ENCODE assay signal across 8 mouse cellular contexts in the genomic region with DNA sequence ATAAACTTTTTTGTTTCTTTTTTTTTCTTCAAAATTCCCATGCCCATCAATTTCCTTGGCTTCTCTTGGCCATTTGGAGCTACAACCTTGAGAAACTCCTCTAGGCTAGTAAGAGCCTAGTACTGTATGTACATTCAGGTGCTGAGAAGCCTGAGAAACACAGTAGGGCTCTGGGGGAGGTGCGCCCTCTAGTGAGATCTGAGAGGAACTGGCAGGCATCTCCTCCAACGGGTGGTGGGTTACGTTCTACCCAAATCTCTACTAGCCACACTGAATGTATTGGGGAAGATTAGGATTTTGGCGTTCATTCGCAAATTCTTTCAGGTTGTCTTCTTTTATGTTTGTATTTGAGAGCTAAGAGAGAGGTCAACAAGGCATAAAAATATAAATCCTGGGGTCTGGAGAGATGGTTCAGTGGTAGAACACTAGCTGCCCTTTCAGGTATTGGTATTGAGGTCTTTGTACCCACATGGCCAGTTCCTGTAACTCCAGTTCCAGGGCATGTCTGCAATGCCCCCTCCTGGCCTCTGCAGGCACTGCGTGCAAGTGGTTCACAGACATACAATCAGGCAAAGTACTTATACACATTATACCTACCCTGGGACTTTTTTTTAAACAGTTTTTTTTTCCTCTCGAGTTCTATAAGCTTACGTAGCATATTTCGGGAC. TPM values are rescaled to one million over a fixed set of nuclear protein-coding genes. Genes with fewer than 3 reads are reported as not detected.
DNase-seq lines count a peak whose midpoint lies in the region; ATAC-seq lines count a peak whose summit lies in the region.

No protein-coding gene starts in this region.

- H3K9ac ChIP-seq in kidney, embryonic 14.5 days (ENCODE audit: low read depth, low read length): no peak overlapping the region

- H3K4me1 ChIP-seq in kidney, embryonic 14.5 days (ENCODE audit: control insufficient read depth, insufficient read depth, low read length): peaks cover 12% of the 10 kb centered on the region

- H3K4me2 ChIP-seq in kidney, embryonic 14.5 days (replicated peaks; ENCODE audit: low read depth, low read length): no peak overlapping the region

- peak; percentile 49; the same call in 1 of the 2 replicates for ATAC-seq in kidney, embryonic 14.5 days (ENCODE audit: low FRiP score, low TSS enrichment)

- H3K27me3 ChIP-seq in kidney, embryonic 14.5 days (ENCODE audit: control insufficient read depth, insufficient read depth, low read length): peaks cover 62% of the 10 kb centered on the region

- peak; percentile 80 to 86 for DNase-seq in B cell, adult 2 months
- DNase-seq in MEL-GATA-1-ER (ENCODE audit: extremely low read depth, low read depth): peak; percentile 73
- DNase-seq in cerebellum, adult 18-20 months: peak; percentile 60 to 68
- peak; percentile 77 for DNase-seq in forelimb bud, embryonic 11.5 days (ENCODE audit: low read depth, low spot score)
- DNase-seq in lung, adult 18-20 months: peak; percentile 31 to 53
- peak; percentile 37 for DNase-seq in retina, adult 2 months (ENCODE audit: low read depth, low spot score)
- DNase-seq in thymus, postnatal 25 days: peak; percentile 79

- no peaks in the 10 kb centered on the region for H3K36me3 ChIP-seq in kidney, embryonic 14.5 days (ENCODE audit: control insufficient read depth, insufficient read depth, low read length)

- no peaks in the 10 kb centered on the region for H3K9me3 ChIP-seq in kidney, embryonic 14.5 days (ENCODE audit: control insufficient read depth, low read length)

- H3K4me3 ChIP-seq in kidney, embryonic 14.5 days (ENCODE audit: low read length): no peak overlapping the region

- 16% methylated on average over 9 of the region's 9 CpGs for WGBS in kidney, embryonic 14.5 days

- H3K27ac ChIP-seq in kidney, embryonic 14.5 days (ENCODE audit: low read depth, low read length): no peak overlapping the region

RNA-seq across cellular contexts. Expression of a gene that starts 4.0 kb away (rescaled TPM):
- 0.22 TPM in 1 of 2 replicates, not detected in the other for polyA plus RNA-seq in kidney, embryonic 14.5 days (2014; fragmentation: Nextera tagmentation; extraction: Ambion mirVana)

RNA-seq across cellular contexts. Expression of a gene that starts 4.5 kb away (rescaled TPM):
- 0.05 TPM in 1 of 2 replicates, not detected in the other for polyA plus RNA-seq in kidney, embryonic 14.5 days (2014; fragmentation: Nextera tagmentation; extraction: Ambion mirVana)

RNA-seq across cellular contexts. Expression of a gene that starts 10.8 kb away (rescaled TPM):
- not detected in 2 replicates for polyA plus RNA-seq in kidney, embryonic 14.5 days (2014; fragmentation: Nextera tagmentation; extraction: Ambion mirVana)

RNA-seq across cellular contexts. Expression of a gene that starts 12.8 kb away (rescaled TPM):
- not detected in 2 replicates for polyA plus RNA-seq in kidney, embryonic 14.5 days (2014; fragmentation: Nextera tagmentation; extraction: Ambion mirVana)
